Mouse (Mus musculus) 3T3-L1 (cell line): ENCODE measurements around the gene Hmgcs2.

ENCODE experiments used
- DNase-seq: peaks from one replicate; pipeline ENCODE4 v3.0.0-alpha.2; 2015; ENCODE audit warnings: low read depth, low spot score

The Hmgcs2 gene

GRCm38 (mm10) chr3:98279682-98280081, 553 bp upstream of the Hmgcs2 start:
- no peak for DNase-seq

- peak; percentile 66 for DNase-seq
These were observed 871 bp downstream of the Hmgcs2 start for GRCm38 (mm10) chr3:98280933-98281678.

GRCm38 (mm10) chr3:98282422-98282821, 2.2 kb downstream of the Hmgcs2 start:
- DNase-seq: no peak

GRCm38 (mm10) chr3:98283205-98283604, 3.0 kb downstream of the Hmgcs2 start:
- DNase-seq: no peak

GRCm38 (mm10) chr3:98291044-98291443, 10.8 kb downstream of the Hmgcs2 start:
- no peak for DNase-seq

- no peak for DNase-seq
These were observed 15.7 kb downstream of the Hmgcs2 start for GRCm38 (mm10) chr3:98295965-98296364.

GRCm38 (mm10) chr3:98299391-98300100, 19.3 kb downstream of the Hmgcs2 start:
- no peak for DNase-seq

- no peak for DNase-seq
These were observed 20.0 kb downstream of the Hmgcs2 start for GRCm38 (mm10) chr3:98300266-98300665.

GRCm38 (mm10) chr3:98301761-98302160, 21.5 kb downstream of the Hmgcs2 start:
- no peak for DNase-seq

GRCm38 (mm10) chr3:98308606-98309005, 28.4 kb downstream of the Hmgcs2 start:
- no peak for DNase-seq

- no peak for DNase-seq
These were observed 30.2 kb downstream of the Hmgcs2 start for GRCm38 (mm10) chr3:98310456-98310855.

- peak; percentile 52 for DNase-seq
These were observed 32.6 kb downstream of the Hmgcs2 start for GRCm38 (mm10) chr3:98312867-98313266.

GRCm38 (mm10) chr3:98313294-98314155, 33.3 kb downstream of the Hmgcs2 start:
- DNase-seq: no peak

- DNase-seq: no peak
These were observed 34.9 kb downstream of the Hmgcs2 start for GRCm38 (mm10) chr3:98315181-98315580.

GRCm38 (mm10) chr3:98317143-98317542, 36.9 kb downstream of the Hmgcs2 start:
- DNase-seq: peak; percentile 84

- no peak for DNase-seq
These were observed 39.0 kb downstream of the Hmgcs2 start for GRCm38 (mm10) chr3:98319190-98319589.

- no peak for DNase-seq
These were observed 42.0 kb downstream of the Hmgcs2 start for GRCm38 (mm10) chr3:98322209-98322608.

GRCm38 (mm10) chr3:98324235-98324634, 44.0 kb downstream of the Hmgcs2 start:
- DNase-seq: no peak

- DNase-seq: no peak
These were observed 53.8 kb downstream of the Hmgcs2 start for GRCm38 (mm10) chr3:98334010-98334409.

- no peak for DNase-seq
These were observed 55.1 kb downstream of the Hmgcs2 start for GRCm38 (mm10) chr3:98335331-98335730.

- DNase-seq: no peak
These were observed 55.7 kb downstream of the Hmgcs2 start for GRCm38 (mm10) chr3:98335886-98336285.
